Mouse (Mus musculus) midbrain, embryonic 14.5 days (tissue): Measurements from ENCODE around the gene 3110082J24Rik. TPM values are rescaled to one million over a fixed set of nuclear protein-coding genes. Genes with fewer than 3 reads are reported as not detected.

Experiments used
- ATAC-seq: fragments of 200-750 bp; cut with Nextera tagmentation; 2 replicates; pipeline ENCODE4 v1.8.0; 2017; ENCODE audit warnings: moderate number of reproducible peaks, moderate library complexity; ENCODE audit not compliant: low FRiP score, low TSS enrichment
- DNase-seq: peaks from one replicate; pipeline ENCODE4 v3.0.0-alpha.2; 2015
- H3K27ac ChIP-seq: fragments of 300-500 bp; sonication (generic); replicated peaks from 2 replicates; pipeline ENCODE4 v1.5.1; 2014; ENCODE audit warnings: mild to moderate bottlenecking, low read depth, low read length, moderate library complexity
- H3K27me3 ChIP-seq: fragments of 300-500 bp; sonication (generic); 2 replicates; pipeline ENCODE4 v1.6.1; 2014; ENCODE audit warnings: low read length, control low read depth, mixed read lengths; ENCODE audit not compliant: control insufficient read depth, insufficient read depth
- H3K36me3 ChIP-seq: fragments of 300-500 bp; sonication (generic); 2 replicates; pipeline ENCODE4 v1.6.1; 2014; ENCODE audit warnings: low read length, control low read depth; ENCODE audit not compliant: control insufficient read depth, insufficient read depth
- H3K4me1 ChIP-seq: fragments of 300-500 bp; sonication (generic); 2 replicates; pipeline ENCODE4 v1.6.1; 2014; ENCODE audit warnings: mild to moderate bottlenecking, antibody characterized with exemption, low read length, control low read depth; ENCODE audit not compliant: control insufficient read depth, insufficient read depth
- H3K4me2 ChIP-seq: fragments of 300-500 bp; sonication (generic); 2 replicates; pipeline ENCODE4 v1.6.1; 2014; ENCODE audit warnings: mild to moderate bottlenecking, low read length, moderate library complexity
- H3K4me3 ChIP-seq: fragments of 300-500 bp; sonication (generic); replicated peaks from 2 replicates; pipeline ENCODE4 v1.5.1; 2014; ENCODE audit warnings: low read depth, low read length
- H3K9ac ChIP-seq: fragments of 300-500 bp; sonication (generic); replicated peaks from 2 replicates; pipeline ENCODE4 v1.6.1; 2014; ENCODE audit warnings: mild to moderate bottlenecking, low read length, moderate library complexity
- H3K9me3 ChIP-seq: fragments of 300-500 bp; sonication (generic); 2 replicates; pipeline ENCODE4 v1.6.1; 2016; ENCODE audit warnings: low read length, control low read depth, mixed read lengths; ENCODE audit not compliant: control insufficient read depth
- WGBS: fragments of 180-500 bp; shearing (Covaris S2); extraction: QIAGEN DNeasy Blood & Tissue Kit; methylation state at CpG from one replicate; pipeline ENCODE4 v1.1.7; 2014; 5-methylcytosine and 5-hydroxymethylcytosine counted together
- polyA plus RNA-seq: library from polyadenylated mRNA; unstranded; fragments of >200 nt; fragmentation: Nextera tagmentation; extraction: Ambion mirVana; gene quantifications from 2 replicates; pipeline ENCODE4 v1.2.1, GENCODE M21; 2014

3110082J24Rik gene
- polyA plus RNA-seq, 1 experiment from 2014 or later: 6.0 TPM

DNA sequence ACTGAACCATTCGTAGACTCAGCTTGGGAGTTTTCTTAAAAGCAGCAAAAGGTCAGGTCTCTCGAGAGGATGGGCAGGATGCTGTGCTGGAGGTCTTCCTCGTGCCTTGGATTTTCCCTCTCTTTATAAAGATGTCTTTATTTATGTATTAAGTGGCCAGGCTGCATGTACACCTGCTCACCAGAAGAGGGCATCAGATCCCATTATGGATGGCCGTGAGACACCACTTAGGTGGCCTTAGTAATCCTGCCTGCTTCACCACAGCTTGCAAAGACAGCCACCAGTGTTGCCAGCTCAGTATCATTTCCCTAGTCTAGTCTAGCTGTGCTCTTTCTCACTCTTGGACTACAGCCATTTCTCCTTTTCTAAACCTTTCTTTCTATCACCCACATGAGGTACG, 19.7 kb upstream of the 3110082J24Rik start:
- H3K4me2 ChIP-seq: no peak overlapping the region
- H3K9me3 ChIP-seq: no peaks in the 10 kb centered on the region
- H3K4me3 ChIP-seq: no peak overlapping the region
- no peaks in the 10 kb centered on the region for H3K27me3 ChIP-seq
- H3K4me1 ChIP-seq: no peaks in the 10 kb centered on the region
- ATAC-seq (no peak), DNase-seq (peak; percentile 77)
- WGBS: 37% methylated on average over 5 of the region's 5 CpGs
- no peak overlapping the region for H3K27ac ChIP-seq
- H3K9ac ChIP-seq: no peak overlapping the region
- peaks cover 97% of the 10 kb centered on the region for H3K36me3 ChIP-seq

DNA sequence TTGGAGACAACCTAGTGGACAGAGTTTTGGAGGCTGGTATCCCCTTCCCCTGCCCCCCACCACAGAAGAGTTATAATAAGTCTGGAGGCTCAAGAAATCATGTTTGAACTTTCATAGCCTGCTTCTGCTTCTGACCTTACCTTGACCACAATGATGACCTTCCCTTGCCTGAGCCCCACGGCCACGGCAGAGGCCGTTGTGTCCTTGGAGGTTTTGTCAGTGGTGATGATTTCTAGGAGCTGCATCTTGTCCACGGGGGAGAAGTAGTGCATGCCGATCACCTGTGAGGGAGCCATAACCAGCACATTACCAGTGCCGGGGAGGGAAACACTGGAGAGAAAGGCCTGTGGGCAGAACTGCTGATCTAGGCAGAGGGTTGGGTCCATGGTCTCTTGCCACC, 16.6 kb upstream of the 3110082J24Rik start:
- H3K4me3 ChIP-seq: no peak overlapping the region
- H3K4me1 ChIP-seq: no peaks in the 10 kb centered on the region
- no peak overlapping the region for H3K4me2 ChIP-seq
- H3K27me3 ChIP-seq: no peaks in the 10 kb centered on the region
- 93% methylated on average over 6 of the region's 6 CpGs for WGBS
- ATAC-seq (no peak), DNase-seq (no peak)
- peaks cover 98% of the 10 kb centered on the region for H3K36me3 ChIP-seq
- no peaks in the 10 kb centered on the region for H3K9me3 ChIP-seq
- no peak overlapping the region for H3K27ac ChIP-seq
- no peak overlapping the region for H3K9ac ChIP-seq

- Histone ChIP-seq H3K36me3 (peaks cover 96% of the 10 kb centered on the region), H3K4me2 (no peak overlapping the region), H3K4me3 (no peak overlapping the region), H3K9me3 (no peaks in the 10 kb centered on the region), H3K27me3 (no peaks in the 10 kb centered on the region), H3K9ac (no peak overlapping the region), H3K4me1 (no peaks in the 10 kb centered on the region), H3K27ac (no peak overlapping the region)
- DNase-seq (no peak), ATAC-seq (no peak)
- 82% methylated on average over 7 of the region's 7 CpGs for WGBS
These were observed 14.2 kb upstream of the 3110082J24Rik start for GRCm38 (mm10) chr5:30120106-30120505.

GRCm38 (mm10) chr5:30119163-30119562, 13.3 kb upstream of the 3110082J24Rik start:
- no peak for DNase-seq
- Histone ChIP-seq H3K9me3 (no peaks in the 10 kb centered on the region), H3K4me1 (peaks cover 4% of the 10 kb centered on the region; the same call in 1 of the 2 replicates), H3K9ac (no peak overlapping the region), H3K4me2 (no peak overlapping the region), H3K27ac (no peak overlapping the region), H3K4me3 (no peak overlapping the region), H3K27me3 (no peaks in the 10 kb centered on the region), H3K36me3 (peaks cover 87% of the 10 kb centered on the region)
- ATAC-seq: no peak
- WGBS: 71% methylated on average over 6 of the region's 6 CpGs

DNA sequence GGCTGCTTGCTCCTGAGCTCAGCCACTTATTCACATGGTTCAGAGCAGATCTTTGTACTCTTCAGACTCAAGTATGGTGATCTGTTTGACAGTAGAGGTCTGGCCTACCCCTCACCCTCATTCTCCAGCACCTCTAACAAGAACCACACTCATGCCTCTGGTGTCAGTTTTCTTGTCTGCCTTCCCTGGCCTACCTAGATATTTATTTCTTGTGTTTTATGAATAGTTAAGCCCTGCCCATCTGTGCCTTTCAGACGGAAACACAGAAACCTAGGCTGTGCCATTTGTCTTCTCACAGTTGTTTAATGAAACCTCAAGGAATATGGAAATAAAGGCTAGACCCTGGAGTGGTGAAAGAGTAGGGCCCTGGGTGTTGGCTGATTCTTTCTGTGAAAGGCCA, 12.1 kb upstream of the 3110082J24Rik start:
- Histone ChIP-seq H3K27me3 (no peaks in the 10 kb centered on the region; the same call in 1 of the 2 replicates), H3K4me3 (no peak overlapping the region), H3K36me3 (peaks cover 80% of the 10 kb centered on the region), H3K4me1 (peaks cover 11% of the 10 kb centered on the region; the same call in 1 of the 2 replicates), H3K4me2 (no peak overlapping the region), H3K27ac (no peak overlapping the region), H3K9ac (no peak overlapping the region), H3K9me3 (no peaks in the 10 kb centered on the region)
- ATAC-seq: no peak
- DNase-seq: no peak
- WGBS: 95% methylated on average over 1 of the region's 1 CpGs

- no peak for ATAC-seq
- Histone ChIP-seq H3K9me3 (no peaks in the 10 kb centered on the region), H3K9ac (no peak overlapping the region), H3K27ac (no peak overlapping the region), H3K27me3 (peaks cover 7% of the 10 kb centered on the region; the same call in 1 of the 2 replicates), H3K4me1 (peaks cover 20% of the 10 kb centered on the region), H3K4me2 (no peak overlapping the region), H3K4me3 (no peak overlapping the region), H3K36me3 (peaks cover 57% of the 10 kb centered on the region)
- no peak for DNase-seq
- WGBS: 54% methylated on average over 10 of the region's 10 CpGs
These were observed 9.8 kb upstream of the 3110082J24Rik start for GRCm38 (mm10) chr5:30115718-30116117.

GRCm38 (mm10) chr5:30114761-30115140, 8.9 kb upstream of the 3110082J24Rik start:
- WGBS: 7% methylated on average over 28 of the region's 28 CpGs

GRCm38 (mm10) chr5:30113881-30114760, 8.2 kb upstream of the 3110082J24Rik start:
- DNase-seq (peak; percentile 94), ATAC-seq (peak; percentile 77)
- H3K27me3 ChIP-seq: peaks cover 7% of the 10 kb centered on the region; the same call in 1 of the 2 replicates
- peak overlapping the region; percentile 64 for H3K9ac ChIP-seq
- H3K4me1 ChIP-seq: peaks cover 34% of the 10 kb centered on the region
- H3K36me3 ChIP-seq: peaks cover 41% of the 10 kb centered on the region
- H3K4me2 ChIP-seq: peak overlapping the region; percentile 66
- WGBS: 2% methylated on average over 103 of the region's 103 CpGs
- H3K9me3 ChIP-seq: no peaks in the 10 kb centered on the region
- peak overlapping the region; percentile 44 for H3K4me3 ChIP-seq
- peak overlapping the region; percentile 64; the same call in 1 of the 2 replicates for H3K27ac ChIP-seq

More at GRCm38 (mm10) chr5:30114761-30115140, 8.9 kb upstream of the 3110082J24Rik start:
- H3K9ac ChIP-seq: peak overlapping the region; percentile 64
- ATAC-seq: peak; percentile 4; the same call in 1 of the 2 replicates
- peaks cover 30% of the 10 kb centered on the region for H3K4me1 ChIP-seq
- no peak overlapping the region for H3K27ac ChIP-seq
- no peak for DNase-seq
- peak overlapping the region; percentile 66 for H3K4me2 ChIP-seq
- H3K4me3 ChIP-seq: peak overlapping the region; percentile 44
- peaks cover 7% of the 10 kb centered on the region; the same call in 1 of the 2 replicates for H3K27me3 ChIP-seq
- peaks cover 47% of the 10 kb centered on the region for H3K36me3 ChIP-seq
- no peaks in the 10 kb centered on the region for H3K9me3 ChIP-seq
